Mouse (Mus musculus) MEL (cell line): ENCODE data around the gene Tnks1bp1.

Experiments
- MAX ChIP-seq: IDR thresholded peaks from 2 replicates; pipeline ENCODE4 v1.6.1; 2011; ENCODE audit warnings: low read length, improper control_type of control experiment
- MXI1 ChIP-seq: IDR thresholded peaks from 2 replicates; pipeline ENCODE4 v1.6.1; 2011; ENCODE audit warnings: mild to moderate bottlenecking, low read depth, low read length, improper control_type of control experiment
- POLR2A ChIP-seq, 2 experiments: IDR thresholded peaks; 2 replicates each; pipeline ENCODE4 v1.6.1; 2011 to 2012; ENCODE audit warnings: low read length in 2 of 2, mild to moderate bottlenecking in 2 of 2, control low read depth in 1 of 2, improper control_type of control experiment in 1 of 2, low read depth in 1 of 2, moderate library complexity in 1 of 2; ENCODE audit not compliant: control insufficient read depth in 1 of 2, insufficient read depth in 1 of 2, poor library complexity in 1 of 2
- POLR2AphosphoS2 ChIP-seq: IDR thresholded peaks from 2 replicates; pipeline ENCODE4 v1.6.1; 2011; ENCODE audit warnings: low read length, improper control_type of control experiment
- TAL1 ChIP-seq: IDR thresholded peaks from 2 replicates; pipeline ENCODE4 v1.6.1; 2012; ENCODE audit warnings: mild to moderate bottlenecking, inconsistent platforms, low read length, moderate library complexity, mixed read lengths
- USF1 ChIP-seq: IDR thresholded peaks from 2 replicates; pipeline ENCODE4 v1.6.1; 2014; ENCODE audit warnings: low read depth, mild to moderate bottlenecking, inconsistent platforms, low read length, improper control_type of control experiment, moderate library complexity
- USF2 ChIP-seq, 2 experiments: IDR thresholded peaks; 2 replicates each; pipeline ENCODE4 v1.6.1; 2011 to 2012; ENCODE audit warnings: improper control_type of control experiment in 2 of 2, low read length in 2 of 2, borderline replicate concordance in 1 of 2, inconsistent platforms in 1 of 2, low read depth in 1 of 2, mild to moderate bottlenecking in 1 of 2; ENCODE audit not compliant: insufficient read depth in 1 of 2
- ZKSCAN1 ChIP-seq: IDR thresholded peaks from 2 replicates; pipeline ENCODE4 v1.6.1; 2012; ENCODE audit warnings: low read depth, mild to moderate bottlenecking, inconsistent platforms, low read length, improper control_type of control experiment, moderate library complexity

DNA sequence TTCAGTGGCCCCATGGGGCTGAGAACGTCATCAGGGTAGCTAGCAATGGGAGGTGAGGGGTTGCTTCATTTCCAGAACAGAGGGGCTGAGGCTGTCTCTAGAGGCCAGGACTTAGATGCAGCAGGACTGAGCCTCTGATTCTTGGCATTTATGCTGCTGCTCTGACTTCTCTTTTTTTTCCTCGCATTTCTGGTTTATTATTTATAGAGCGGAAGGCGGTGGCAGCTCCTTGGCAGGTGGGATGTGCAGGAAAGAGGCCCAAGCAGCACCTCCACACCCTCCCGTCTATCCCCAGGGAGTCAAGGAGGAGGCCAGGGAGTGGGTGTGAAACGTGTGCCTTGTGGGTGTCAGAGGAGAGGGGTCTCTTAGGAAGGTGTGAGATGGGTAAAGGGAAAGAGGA is 16.8 kb upstream of the Tnks1bp1 start:
- TF ChIP-seq USF2 (IDR thresholded peaks at IDR 0.05; ENCODE audit: borderline replicate concordance in 1 of 2, insufficient read depth in 1 of 2, low read depth in 1 of 2, low read length in 2 of 2) (no peak), MAX (no peak), ZKSCAN1 (no peak), POLR2AphosphoS2 (no peak), MXI1 (no peak), USF1 (no peak), TAL1 (no peak), POLR2A (IDR thresholded peaks at IDR 0.05; ENCODE audit: control insufficient read depth in 1 of 2, insufficient read depth in 1 of 2, low read depth in 1 of 2, low read length in 2 of 2, poor library complexity in 1 of 2) (no peak)
